Mouse (Mus musculus) bone marrow, adult 2 months (tissue): Measurements from ENCODE around the gene Large2. TPM values are rescaled to one million over a fixed set of nuclear protein-coding genes. Genes with fewer than 3 reads are reported as not detected.

Experiments
- H3K27ac ChIP-seq: fragments of 200-500 bp; 2 replicates; pipeline ENCODE4 v1.5.1; 2012; ENCODE audit warnings: low read depth, mild to moderate bottlenecking, control low read depth, inconsistent platforms, low read length; ENCODE audit not compliant: control insufficient read depth, poor library complexity, insufficient read depth
- H3K4me1 ChIP-seq: fragments of 200-500 bp; 2 replicates; pipeline ENCODE4 v1.6.1; 2011; ENCODE audit warnings: low read length; ENCODE audit not compliant: control insufficient read depth, insufficient read depth
- H3K4me3 ChIP-seq: fragments of 200-500 bp; replicated peaks from 2 replicates; pipeline ENCODE3; 2011; ENCODE audit warnings: mild to moderate bottlenecking, low read depth, low read length, control low read depth; ENCODE audit not compliant: control insufficient read depth
- CTCF ChIP-seq: fragments of 200-500 bp; IDR thresholded peaks from 2 replicates; pipeline ENCODE4 v1.5.1; 2011; ENCODE audit warnings: low read length, control low read depth; ENCODE audit not compliant: control insufficient read depth, insufficient read depth
- POLR2A ChIP-seq: fragments of 200-500 bp; IDR thresholded peaks from 2 replicates; pipeline ENCODE4 v1.6.1; 2011; ENCODE audit warnings: low read depth, mild to moderate bottlenecking, control low read depth, low read length, borderline replicate concordance; ENCODE audit not compliant: control insufficient read depth
- WGBS: fragments of 180-500 bp; shearing (Covaris S2); methylation state at CpG from one replicate; pipeline ENCODE4 v1.1.7; 2018; 5-methylcytosine and 5-hydroxymethylcytosine counted together
- polyA plus RNA-seq: library from polyadenylated mRNA; stranded (reverse); fragments of >200 nt; gene quantifications from 2 replicates; pipeline ENCODE4 v1.2.4, GENCODE M21; 2011; ENCODE audit warnings: low replicate concordance; ENCODE audit not compliant: missing spikeins, insufficient read depth, insufficient read length

Gene Large2
- polyA plus RNA-seq, 1 experiment = not detected

DNA sequence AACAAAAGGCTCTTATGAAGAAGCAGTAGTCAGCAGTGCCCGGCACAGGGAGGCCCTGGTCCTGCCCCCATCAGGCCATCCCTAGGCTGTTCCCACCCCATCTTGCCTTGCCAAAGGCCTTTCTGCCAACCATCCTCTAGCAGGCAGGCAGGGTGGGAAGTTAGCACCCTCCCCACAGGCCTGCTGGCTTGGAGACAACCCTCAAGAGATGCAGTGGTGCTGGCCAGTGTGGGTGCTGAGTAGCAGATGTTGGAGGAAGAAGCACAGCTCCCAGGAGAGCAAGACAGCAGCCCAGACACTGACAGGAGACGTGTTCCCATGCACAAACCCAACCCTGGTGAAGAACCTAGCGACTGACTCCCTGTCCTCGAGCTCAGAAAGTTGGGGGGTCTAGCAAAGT lies 13.0 kb upstream of the Large2 start:
- TF ChIP-seq CTCF = no peak
- TF ChIP-seq POLR2A = no peak
- WGBS = 63% methylated on average over 4 of the region's 4 CpGs

DNA sequence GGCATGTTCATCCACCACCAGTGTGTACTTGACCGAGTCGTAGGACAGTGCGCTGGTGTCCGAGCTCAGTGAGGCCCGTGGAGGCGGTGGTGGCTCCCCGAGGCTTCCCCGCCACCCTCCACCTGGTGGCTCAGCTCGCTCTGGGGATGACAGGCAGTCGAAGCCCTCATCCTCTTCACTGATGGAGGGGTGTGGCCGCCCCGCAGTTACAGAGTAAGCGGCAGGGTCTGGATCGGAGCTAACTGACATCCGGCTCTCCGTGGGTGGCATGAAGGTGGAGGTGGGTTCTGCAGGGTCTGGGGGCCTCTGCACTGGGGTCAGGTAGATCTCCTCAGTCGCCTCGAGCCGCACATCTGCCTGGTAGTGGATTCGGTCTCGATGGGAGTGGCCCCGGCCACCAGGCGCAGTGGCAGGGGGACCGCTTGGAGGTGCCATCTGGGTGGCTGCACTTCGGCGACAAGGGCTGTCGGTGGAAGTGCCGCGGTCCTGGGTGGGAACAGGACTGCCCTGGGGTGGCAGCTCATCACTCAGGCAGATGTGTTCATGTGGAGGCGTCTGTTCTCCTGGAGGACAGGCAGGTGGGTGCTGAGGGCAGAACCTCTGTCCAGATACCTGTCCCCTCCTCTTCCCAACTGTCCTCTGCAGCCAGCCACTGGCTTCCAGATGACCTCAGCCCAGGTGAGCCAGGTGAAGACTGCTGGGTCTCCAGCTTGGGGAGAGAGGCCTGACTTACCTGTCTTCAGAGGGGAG lies 12.3 kb upstream of the Large2 start:
- H3K4me3 ChIP-seq = no peak overlapping the region
- no peak overlapping the region for H3K27ac ChIP-seq
- 87% methylated on average over 30 of the region's 30 CpGs for WGBS
- TF ChIP-seq POLR2A (no peak), CTCF (no peak)
- no peaks in the 10 kb centered on the region for H3K4me1 ChIP-seq

More for the DNA sequence above, 13.0 kb upstream of the Large2 start:
- H3K4me1 ChIP-seq = no peaks in the 10 kb centered on the region
- no peak overlapping the region for H3K27ac ChIP-seq
- H3K4me3 ChIP-seq = no peak overlapping the region

DNA sequence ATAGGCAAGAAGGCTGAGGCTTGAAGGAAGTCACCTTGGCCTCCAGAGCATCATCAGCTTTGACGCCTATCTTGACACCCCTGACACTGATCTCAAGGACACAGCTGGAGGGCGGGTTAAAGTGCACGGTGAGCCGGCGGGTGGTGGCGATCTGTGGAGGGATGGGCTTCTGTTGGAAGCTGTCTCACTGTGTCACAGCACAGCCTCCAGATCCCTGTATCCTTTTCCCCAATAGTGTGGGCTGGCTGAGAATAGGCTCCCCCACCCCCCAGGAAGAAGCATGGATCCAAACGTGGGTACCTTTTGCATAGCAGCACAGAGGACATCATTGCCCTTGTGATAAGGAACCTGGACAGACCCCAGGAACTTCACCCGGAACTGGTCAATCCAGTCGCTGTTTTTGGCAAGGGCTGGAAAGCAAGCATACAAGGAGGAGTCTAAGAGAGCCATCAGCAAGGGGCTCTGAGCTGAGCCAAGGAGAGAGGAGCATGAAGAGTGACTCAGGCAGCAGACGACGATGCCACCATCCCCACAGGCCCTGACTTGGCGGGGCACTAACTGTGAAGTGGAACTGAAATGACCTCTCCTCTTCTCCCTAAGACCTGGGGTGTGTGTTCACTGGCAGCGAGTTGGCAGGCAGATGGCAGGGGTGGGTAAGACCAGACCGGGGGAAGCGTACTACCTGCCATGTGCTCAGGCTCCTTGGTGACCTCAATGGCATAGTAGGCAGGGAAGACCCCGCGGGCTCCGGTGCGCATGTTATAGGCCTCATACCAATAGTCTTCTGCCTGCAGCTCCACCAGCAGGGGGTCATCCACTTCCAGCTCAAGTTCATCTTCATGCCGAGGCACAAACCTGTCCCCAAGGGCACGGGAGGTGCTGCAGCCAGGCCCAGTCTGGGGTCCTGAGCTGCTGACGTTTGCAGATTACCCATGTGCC lies 10.7 kb upstream of the Large2 start:
- TF ChIP-seq CTCF (no peak), POLR2A (no peak)
- Histone ChIP-seq H3K4me3 (no peak overlapping the region), H3K4me1 (no peaks in the 10 kb centered on the region), H3K27ac (no peak overlapping the region)
- WGBS = 78% methylated on average over 22 of the region's 22 CpGs

DNA sequence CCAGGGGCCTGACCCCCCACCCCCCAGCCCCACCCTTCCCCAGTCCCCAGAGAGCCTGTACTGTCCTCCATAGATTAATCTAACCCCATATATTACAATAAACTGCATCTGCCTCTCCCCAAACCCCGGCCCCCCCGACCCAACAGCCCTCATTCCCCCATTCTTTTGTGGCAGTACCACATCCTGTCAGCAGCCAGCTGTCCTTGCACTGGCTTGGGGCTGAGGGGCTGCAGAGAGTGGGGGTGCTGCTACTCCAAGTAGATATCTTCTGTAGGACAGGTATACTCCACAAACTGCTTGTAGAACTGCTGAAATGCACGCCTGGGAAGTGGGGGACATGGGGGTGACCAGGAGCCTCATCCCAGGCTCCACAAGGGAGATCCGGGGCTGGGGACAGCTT lies 9.4 kb upstream of the Large2 start:
- TF ChIP-seq CTCF = no peak
- no peak for TF ChIP-seq POLR2A
- H3K4me3 ChIP-seq = no peak overlapping the region
- 28% methylated on average over 4 of the region's 4 CpGs for WGBS

DNA sequence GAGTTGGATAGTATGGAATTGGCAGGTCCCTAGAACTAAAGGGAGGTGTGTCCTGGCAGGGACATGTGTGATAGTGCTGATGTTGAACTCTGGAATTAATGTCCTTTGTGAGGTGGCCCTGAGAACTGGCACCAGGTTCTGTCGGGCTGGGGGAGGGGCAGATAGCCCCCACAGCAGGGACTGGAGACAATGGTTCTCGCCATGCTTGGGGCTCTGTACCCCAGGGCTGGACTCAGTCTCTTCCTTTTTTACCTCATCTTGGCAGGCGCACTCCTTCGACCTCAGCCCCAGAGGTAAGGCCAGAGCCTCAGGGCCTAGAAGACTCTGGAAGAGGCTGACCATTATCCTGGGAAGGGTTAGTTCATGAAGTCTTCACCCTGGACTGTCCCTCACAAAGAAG lies 8.1 kb upstream of the Large2 start:
- Histone ChIP-seq H3K27ac (no peak overlapping the region), H3K4me3 (no peak overlapping the region), H3K4me1 (no peaks in the 10 kb centered on the region)
- TF ChIP-seq CTCF (no peak), POLR2A (no peak)
- 81% methylated on average over 4 of the region's 4 CpGs for WGBS

More for the DNA sequence above, 9.4 kb upstream of the Large2 start:
- Histone ChIP-seq H3K4me1 (no peaks in the 10 kb centered on the region), H3K27ac (no peak overlapping the region)

DNA sequence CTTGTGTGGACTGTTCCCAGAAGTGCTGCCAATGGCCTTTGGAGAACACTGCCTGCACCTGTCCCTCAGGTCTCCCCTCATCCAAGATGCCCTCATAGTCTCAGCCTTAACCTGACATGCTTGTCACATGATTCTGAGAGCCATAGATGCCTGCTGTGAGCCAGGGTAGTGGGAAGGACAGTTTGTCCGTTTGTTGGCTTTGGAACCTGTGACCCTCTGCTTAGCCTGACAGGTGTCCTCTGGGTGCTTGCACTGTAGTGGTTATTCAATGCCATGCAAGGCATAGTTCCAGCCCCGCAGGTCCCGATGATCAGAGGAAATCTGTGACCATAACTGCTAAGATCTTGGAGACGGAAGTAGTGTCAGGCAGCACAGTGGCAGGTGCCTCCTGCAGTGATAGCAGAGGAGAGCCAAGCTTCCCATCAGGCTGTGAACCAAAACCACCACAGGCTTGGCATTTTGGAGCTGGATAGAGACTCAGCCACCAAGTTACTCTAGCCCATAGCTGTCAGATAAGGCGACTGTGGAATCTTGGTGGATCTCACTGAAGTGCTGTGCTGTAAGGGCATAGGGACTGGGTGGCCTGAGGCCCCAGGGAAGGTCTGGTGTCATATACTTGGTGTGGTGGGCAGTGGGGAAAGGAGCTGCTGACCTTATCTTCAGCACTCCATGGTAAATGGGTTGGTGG lies 7.4 kb upstream of the Large2 start, which contains the start of gene 1700029I15Rik:
Gene 1700029I15Rik (plus strand): TSS at position 638 of the 688 bp plus-strand sequence.
- no peaks in the 10 kb centered on the region for H3K4me1 ChIP-seq
- WGBS = 84% methylated on average over 5 of the region's 5 CpGs
- H3K27ac ChIP-seq = no peak within 1 kb of the TSS
- H3K4me3 ChIP-seq = no peak within 1 kb of the TSS
- TF ChIP-seq CTCF (no peak), POLR2A (no peak)

DNA sequence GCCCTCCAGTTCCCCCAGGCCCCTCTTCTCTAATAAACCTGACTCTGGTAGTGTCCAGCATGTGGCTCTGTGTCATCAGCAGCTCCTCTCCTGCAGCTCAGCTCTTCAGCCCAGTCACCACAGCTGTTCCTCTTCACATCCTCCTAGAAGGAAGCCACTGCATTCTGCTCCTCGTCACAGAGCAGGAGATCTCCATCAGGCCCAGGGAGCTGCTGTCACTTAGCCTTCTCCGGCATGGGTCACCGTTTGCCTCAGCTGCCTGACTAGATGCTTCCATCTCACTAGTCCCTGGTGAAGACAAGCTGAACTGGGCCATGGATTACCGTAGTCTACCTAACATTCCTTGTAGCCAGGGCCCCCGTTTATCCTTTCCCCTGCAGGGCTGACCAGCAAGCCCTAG lies 6.5 kb upstream of the Large2 start:
- no peak for TF ChIP-seq POLR2A
- 87% methylated on average over 5 of the region's 5 CpGs for WGBS
- peaks cover 2% of the 10 kb centered on the region for H3K4me1 ChIP-seq
- no peak overlapping the region for H3K4me3 ChIP-seq
- H3K27ac ChIP-seq = no peak overlapping the region
